Mouse (Mus musculus) kidney, postnatal 0 days (tissue): ENCODE results near the gene Clec2l. TPM values are rescaled to one million over a fixed set of nuclear protein-coding genes. Genes with fewer than 3 reads are reported as not detected.
A peak's percentile ranks its signal among the peaks of the same experiment; 100 is the strongest.

Experiments
- ATAC-seq: fragments of 200-750 bp; cut with Nextera tagmentation; replicated peaks from 2 replicates; pipeline ENCODE4 v1.8.0; 2017; ENCODE audit warnings: low read depth, moderate number of reproducible peaks, moderate TSS enrichment, moderate library complexity; ENCODE audit not compliant: low FRiP score
- DNase-seq: peaks from one replicate; pipeline ENCODE4 v3.0.0-alpha.2; 2016; ENCODE audit warnings: low spot score
- H3K27ac ChIP-seq: fragments of 300-500 bp; sonication (generic); 2 replicates; pipeline ENCODE4 v1.5.1; 2014; ENCODE audit warnings: mild to moderate bottlenecking
- H3K27me3 ChIP-seq: fragments of 300-500 bp; sonication (generic); 2 replicates; pipeline ENCODE4 v1.6.1; 2014; ENCODE audit warnings: low read length, mixed read lengths; ENCODE audit not compliant: insufficient read depth
- H3K36me3 ChIP-seq: fragments of 300-500 bp; sonication (generic); 2 replicates; pipeline ENCODE4 v1.6.1; 2014; ENCODE audit warnings: low read length, mixed read lengths; ENCODE audit not compliant: insufficient read depth
- H3K4me1 ChIP-seq: fragments of 300-500 bp; sonication (generic); replicated peaks from 2 replicates; pipeline ENCODE4 v1.6.1; 2014; ENCODE audit warnings: antibody characterized with exemption, low read length, mixed read lengths; ENCODE audit not compliant: insufficient read depth
- H3K4me2 ChIP-seq: fragments of 300-500 bp; sonication (generic); 2 replicates; pipeline ENCODE4 v1.6.1; 2014; ENCODE audit warnings: mild to moderate bottlenecking, low read length, moderate library complexity, mixed read lengths
- H3K4me3 ChIP-seq: fragments of 300-500 bp; sonication (generic); replicated peaks from 2 replicates; pipeline ENCODE4 v1.5.1; 2014; ENCODE audit warnings: low read depth, low read length
- H3K9ac ChIP-seq: fragments of 300-500 bp; sonication (generic); 2 replicates; pipeline ENCODE4 v1.6.1; 2014; ENCODE audit warnings: low read depth, low read length
- H3K9me3 ChIP-seq: fragments of 300-500 bp; sonication (generic); replicated peaks from 2 replicates; pipeline ENCODE4 v1.6.1; 2016; ENCODE audit warnings: low read length, inconsistent platforms, mixed read lengths
- CTCF ChIP-seq: IDR thresholded peaks from 2 replicates; pipeline ENCODE4 v1.5.1; 2016; ENCODE audit warnings: antibody characterized with exemption, low read depth, mild to moderate bottlenecking, moderate library complexity
- WGBS: fragments of 180-500 bp; shearing (Covaris S2); extraction: QIAGEN DNeasy Blood & Tissue Kit; methylation state at CpG from one replicate; pipeline ENCODE4 v1.1.7; 2014; 5-methylcytosine and 5-hydroxymethylcytosine counted together
- polyA plus RNA-seq: library from polyadenylated mRNA; unstranded; fragments of >200 nt; fragmentation: Nextera tagmentation; extraction: Ambion mirVana; gene quantifications from 2 replicates; pipeline ENCODE4 v1.2.1, GENCODE M21; 2015

Gene Clec2l
- polyA plus RNA-seq, 1 experiment from 2014 or later, result 1.6 TPM

DNA sequence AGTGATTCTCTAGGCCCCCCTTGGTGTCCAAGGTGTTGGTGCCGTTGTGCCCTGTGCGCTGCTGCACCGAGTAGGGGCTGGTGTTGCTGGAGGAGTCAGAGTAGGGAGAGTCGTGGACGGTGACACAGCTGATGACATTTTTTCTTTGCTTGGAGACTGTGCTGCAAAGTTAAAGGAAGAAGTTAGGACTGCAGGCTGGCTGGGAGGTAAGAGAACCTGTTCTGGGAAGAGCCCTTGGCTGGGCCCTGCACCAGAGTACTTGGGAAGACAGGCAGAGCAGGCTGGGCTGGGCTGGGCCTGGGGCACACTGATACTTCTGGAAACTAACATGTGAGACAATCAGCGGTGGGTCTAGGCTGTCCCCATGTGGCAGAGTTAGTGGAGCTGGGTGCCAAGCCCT, 40.7 kb downstream of the Clec2l start:
- H3K27ac ChIP-seq, result no peak overlapping the region

DNA sequence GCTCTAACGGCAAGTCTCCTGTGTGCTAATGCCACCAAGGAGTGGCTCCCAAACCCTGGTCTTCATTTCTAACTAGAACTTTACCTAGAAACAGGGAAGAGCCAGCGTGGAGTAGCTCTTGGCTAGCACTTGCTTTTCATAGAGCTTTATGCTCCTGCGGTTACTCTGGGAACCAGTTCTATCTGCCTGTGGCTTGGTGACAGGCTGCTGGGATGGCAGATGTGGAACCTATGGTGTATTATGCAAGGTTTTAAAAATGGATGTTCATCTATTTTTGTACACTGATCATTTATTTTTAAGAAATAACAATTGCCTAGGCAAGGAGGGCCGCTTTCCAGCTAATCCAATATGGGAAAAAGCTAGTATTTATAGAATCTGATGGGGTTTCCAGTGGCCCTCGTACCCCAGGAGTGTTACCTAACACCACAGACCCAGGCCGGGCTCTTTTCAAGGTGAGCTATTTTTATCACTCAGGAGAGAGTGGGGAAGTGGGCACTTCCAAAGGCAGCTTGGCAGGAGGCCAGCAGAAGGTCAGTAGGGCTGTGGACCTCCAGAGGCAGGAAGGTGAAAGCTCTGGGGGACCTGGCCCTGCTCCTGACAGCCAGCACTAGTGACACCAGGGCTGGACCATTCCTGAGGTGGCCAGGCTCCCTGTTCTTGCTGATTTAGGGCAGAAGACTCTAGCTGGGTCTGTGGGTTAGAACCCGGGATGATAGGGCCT, 41.6 kb downstream of the Clec2l start:
- no peak overlapping the region for H3K4me3 ChIP-seq
- no peak for TF ChIP-seq CTCF
- DNase-seq (no peak), ATAC-seq (0 out of 2 replicates have a peak, but pooled peaks have one; percentile 12)
- peaks cover 42% of the 10 kb centered on the region for H3K36me3 ChIP-seq
- no peak overlapping the region for H3K4me2 ChIP-seq
- H3K27me3 ChIP-seq, result no peaks in the 10 kb centered on the region
- no peaks in the 10 kb centered on the region for H3K4me1 ChIP-seq
- 70% methylated on average over 7 of the region's 7 CpGs for WGBS
- H3K27ac ChIP-seq, result no peak overlapping the region
- no peaks in the 10 kb centered on the region for H3K9me3 ChIP-seq
- H3K9ac ChIP-seq, result no peak overlapping the region

More for the DNA sequence above, 40.7 kb downstream of the Clec2l start:
- DNase-seq, result no peak
- H3K36me3 ChIP-seq, result peaks cover 49% of the 10 kb centered on the region
- no peaks in the 10 kb centered on the region for H3K4me1 ChIP-seq
- no peak for TF ChIP-seq CTCF
- no peak overlapping the region for H3K4me2 ChIP-seq
- H3K4me3 ChIP-seq, result no peak overlapping the region
- no peak for ATAC-seq
- H3K9ac ChIP-seq, result no peak overlapping the region
- no peaks in the 10 kb centered on the region for H3K9me3 ChIP-seq
- 87% methylated on average over 6 of the region's 6 CpGs for WGBS
- no peaks in the 10 kb centered on the region for H3K27me3 ChIP-seq

DNA sequence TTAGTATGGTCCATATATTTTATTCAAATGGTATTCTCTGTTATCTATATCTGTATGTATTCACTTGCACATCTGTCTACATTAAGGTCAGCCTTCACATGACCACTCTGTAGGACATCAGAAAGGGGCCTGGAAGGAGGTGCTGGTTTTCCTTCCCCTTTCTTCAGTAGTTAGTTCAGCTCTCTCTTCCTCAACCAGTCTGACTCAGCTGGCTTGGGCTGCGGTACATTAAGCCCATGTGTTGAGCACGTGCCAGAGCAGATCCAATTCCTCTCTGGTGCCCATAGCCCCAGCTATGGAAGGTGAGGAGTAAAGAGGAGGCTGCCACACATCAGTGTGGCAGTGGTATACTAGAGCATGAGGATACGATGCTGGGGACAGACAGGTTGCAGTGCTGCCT, 47.6 kb downstream of the Clec2l start:
- DNase-seq (no peak), ATAC-seq (no peak)
- Histone ChIP-seq H3K4me2 (no peak overlapping the region), H3K4me3 (no peak overlapping the region), H3K27ac (no peak overlapping the region), H3K9me3 (no peaks in the 10 kb centered on the region), H3K36me3 (peaks cover 45% of the 10 kb centered on the region), H3K27me3 (no peaks in the 10 kb centered on the region), H3K9ac (no peak overlapping the region), H3K4me1 (no peaks in the 10 kb centered on the region)
- 91% methylated on average over 3 of the region's 3 CpGs for WGBS
- no peak for TF ChIP-seq CTCF

DNA sequence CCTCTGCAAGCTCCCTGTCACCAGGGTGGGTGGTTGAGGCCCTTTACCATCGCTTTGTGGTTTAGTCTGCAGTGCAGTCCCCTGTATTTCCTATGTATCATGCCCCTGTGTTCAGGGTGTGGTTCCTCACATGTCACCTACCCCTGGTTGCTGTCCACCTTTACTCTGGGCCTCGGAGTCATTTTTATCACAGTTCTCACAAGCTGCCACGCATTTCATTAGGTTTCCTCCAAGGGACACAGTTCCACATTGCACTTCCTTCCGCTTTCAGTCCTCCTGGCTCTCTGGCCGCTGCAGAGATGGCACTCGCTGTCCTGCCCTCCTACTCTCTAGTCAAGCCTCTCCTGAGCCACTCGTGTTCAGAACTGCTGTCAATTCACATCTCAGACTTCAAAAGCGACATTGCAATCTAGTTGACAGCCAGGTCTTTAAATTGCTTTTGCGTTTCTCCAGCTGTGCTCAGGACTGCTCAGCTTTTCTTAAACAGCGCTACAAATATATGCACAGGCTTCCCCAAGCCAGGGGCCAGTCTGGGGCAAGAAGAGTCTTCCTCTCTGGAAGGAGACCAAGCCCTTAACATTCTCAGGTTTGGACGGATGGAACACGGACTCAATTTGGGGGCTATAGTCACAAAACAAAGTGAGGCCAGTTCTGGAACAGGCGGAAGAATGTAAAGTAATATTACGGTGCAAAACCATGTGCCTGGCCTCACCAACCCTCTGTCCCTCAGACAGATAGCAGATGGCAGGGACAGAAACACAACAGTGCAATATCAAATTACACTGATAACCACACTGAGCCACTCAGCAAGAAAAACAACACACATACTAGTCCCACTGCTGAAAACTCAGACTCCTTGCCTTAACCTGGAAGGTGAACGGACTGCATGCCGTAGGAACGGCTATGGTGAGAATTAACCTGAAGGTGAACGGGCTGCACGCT, 51.4 kb downstream of the Clec2l start:
- no peak for ATAC-seq
- peaks cover 72% of the 10 kb centered on the region for H3K36me3 ChIP-seq
- H3K4me1 ChIP-seq, result no peaks in the 10 kb centered on the region
- H3K4me2 ChIP-seq, result no peak overlapping the region
- no peak for DNase-seq
- 79% methylated on average over 19 of the region's 19 CpGs for WGBS
- no peak overlapping the region for H3K27ac ChIP-seq
- H3K9ac ChIP-seq, result no peak overlapping the region
- H3K9me3 ChIP-seq, result no peaks in the 10 kb centered on the region
- H3K4me3 ChIP-seq, result no peak overlapping the region
- H3K27me3 ChIP-seq, result no peaks in the 10 kb centered on the region
- no peak for TF ChIP-seq CTCF

DNA sequence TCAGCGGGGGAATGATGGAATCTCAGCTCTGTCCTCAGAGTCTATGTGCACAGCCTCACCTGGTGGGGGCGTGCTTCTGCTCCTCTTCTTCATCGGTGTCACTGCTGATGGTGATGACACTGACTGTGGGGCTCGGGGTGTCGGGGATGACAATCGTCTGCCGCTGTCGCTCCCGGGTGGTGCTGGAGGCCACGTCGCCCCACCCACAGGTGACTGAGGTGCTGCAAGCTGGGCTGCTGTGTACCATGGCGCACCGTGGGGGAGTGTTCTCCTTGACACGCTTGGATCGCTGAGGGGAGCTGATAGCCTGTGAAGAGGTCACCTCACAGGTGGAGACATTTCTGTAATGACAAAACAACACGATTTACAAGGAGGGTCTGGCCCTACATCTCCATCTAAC, 53.0 kb downstream of the Clec2l start:
- no peak for DNase-seq
- Histone ChIP-seq H3K27me3 (no peaks in the 10 kb centered on the region), H3K4me3 (no peak overlapping the region), H3K9ac (no peak overlapping the region), H3K4me1 (no peaks in the 10 kb centered on the region), H3K36me3 (peaks cover 80% of the 10 kb centered on the region), H3K9me3 (no peaks in the 10 kb centered on the region), H3K27ac (no peak overlapping the region), H3K4me2 (no peak overlapping the region)
- 74% methylated on average over 16 of the region's 16 CpGs for WGBS
- ATAC-seq, result no peak
- no peak for TF ChIP-seq CTCF

DNA sequence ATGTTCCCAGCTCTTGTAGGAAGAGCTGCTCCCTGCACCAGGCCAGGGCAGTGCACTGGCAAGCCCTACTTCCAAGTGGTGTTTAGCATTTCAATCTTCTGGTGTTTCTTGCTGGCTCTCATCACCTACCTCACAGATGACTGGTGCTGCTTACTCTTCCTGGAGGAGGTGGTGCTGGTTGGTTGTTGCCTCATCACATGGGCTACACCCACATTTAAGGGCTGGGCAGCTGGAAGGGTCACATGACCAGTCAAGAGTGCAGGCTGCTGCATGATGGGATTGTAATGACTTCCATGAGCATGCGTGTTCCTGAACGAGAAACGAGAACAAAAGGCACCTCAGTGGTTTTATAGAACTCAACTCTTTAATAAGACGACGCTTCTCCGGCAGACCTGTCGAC, 55.8 kb downstream of the Clec2l start:
- Histone ChIP-seq H3K27me3 (no peaks in the 10 kb centered on the region), H3K36me3 (peaks cover 67% of the 10 kb centered on the region), H3K4me3 (no peak overlapping the region), H3K9me3 (no peaks in the 10 kb centered on the region), H3K4me1 (no peaks in the 10 kb centered on the region), H3K27ac (no peak overlapping the region), H3K4me2 (no peak overlapping the region), H3K9ac (no peak overlapping the region)
- ATAC-seq (no peak), DNase-seq (no peak)
- no peak for TF ChIP-seq CTCF
- WGBS, result 94% methylated on average over 7 of the region's 7 CpGs
